Mouse (Mus musculus): Measurements from ENCODE around the gene Olfr1257.
"Not testable (repeated sequence)": the region's sequence is repeated elsewhere in the genome, so short reads cannot be mapped to it uniquely, and the experiment has no call there.

Gene Olfr1257

DNA sequence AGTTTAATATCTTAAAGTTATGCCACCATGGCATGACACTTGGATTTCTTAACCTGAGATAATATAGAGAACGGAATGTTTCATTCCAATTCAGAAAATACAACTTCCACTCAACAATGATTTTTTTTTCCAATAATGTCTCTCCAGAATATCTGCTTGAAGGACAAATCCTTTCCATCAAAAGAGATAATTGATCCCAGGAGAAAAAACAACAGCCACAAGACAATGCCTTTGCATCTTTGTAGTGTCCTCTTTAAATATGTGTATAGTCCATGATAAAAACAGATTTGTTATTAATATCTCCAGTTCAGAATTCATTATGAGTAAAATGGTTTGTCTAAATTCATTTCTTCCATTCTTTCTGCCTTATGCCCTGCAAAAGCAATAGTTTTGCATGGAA is at the start of gene Olfr1257:
Olfr1257 (plus strand) TSS at position 301 of the 400 bp plus-strand sequence.
- DNase-seq = no peak

GRCm38 (mm10) chr2:89841455-89841854 is 36.8 kb upstream of the Olfr1257 start, which contains the start of gene Olfr1256:
Olfr1256 (minus strand) TSS chr2:89841555.
- DNase-seq = no peak

- DNase-seq = no peak
Observed at GRCm38 (mm10) chr2:89848105-89848504, 30.1 kb upstream of the Olfr1257 start, which contains the start of gene Olfr48. Olfr48 (minus strand) TSS chr2:89848205.

DNA sequence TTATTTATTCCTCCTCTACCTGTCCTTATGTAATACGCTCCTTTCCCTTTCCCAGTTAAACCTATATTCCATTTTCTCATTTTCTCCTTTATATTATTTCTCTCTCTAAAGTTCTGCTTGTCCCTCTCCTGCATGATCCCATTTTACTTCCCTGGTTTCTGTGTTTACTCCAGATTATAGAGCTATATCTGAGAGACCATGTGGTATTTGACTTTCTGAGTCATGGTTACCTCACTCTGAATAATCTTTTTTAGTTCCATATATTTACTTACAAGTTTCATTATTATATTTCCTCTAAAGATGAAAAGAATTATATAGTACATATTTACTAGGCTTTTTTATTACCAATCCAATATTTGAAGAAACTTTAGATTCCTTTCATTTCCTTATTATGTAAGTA is 29.0 kb upstream of the Olfr1257 start:
- DNase-seq = no peak

- not testable (repeated sequence) for DNase-seq
Observed at GRCm38 (mm10) chr2:89912616-89913015, 34.4 kb downstream of the Olfr1257 start.

GRCm38 (mm10) chr2:89927009-89927408 is 48.8 kb downstream of the Olfr1257 start, which contains the start of gene Olfr1258:
Olfr1258 (plus strand) TSS chr2:89927309.
- DNase-seq = no peak

Measured in cerebellum, adult 11 months (tissue).